Mouse (Mus musculus) left cerebral cortex, adult 8-10 months (tissue): ENCODE results near the gene Bdh1. TPM values are rescaled to one million over a fixed set of nuclear protein-coding genes. Genes with fewer than 3 reads are reported as not detected.
"Not testable (repeated sequence)": the region's sequence is repeated elsewhere in the genome, so short reads cannot be mapped to it uniquely, and the experiment has no call there.

Experiments used
- DNase-seq, 2 experiments: peaks; one replicate each; pipeline ENCODE4 v3.0.0; 2022; ENCODE audit warnings: low spot score in 2 of 2
- total RNA-seq, 4 experiments: library from RNA; stranded (reverse); gene quantifications; 2 replicates each; pipeline ENCODE4 v1.2.4; 2022

Bdh1 gene
- total RNA-seq, result 100 to 1,000 TPM in 1 of 4 experiments, 10 to 100 TPM in 3; 97.0 to 119 (median 97.8) TPM

- no peak for DNase-seq
Measured at GRCm38 (mm10) chr16:31422000-31422399, at the start of gene Bdh1. Gene Bdh1 (plus strand): TSS chr16:31422280.

DNA sequence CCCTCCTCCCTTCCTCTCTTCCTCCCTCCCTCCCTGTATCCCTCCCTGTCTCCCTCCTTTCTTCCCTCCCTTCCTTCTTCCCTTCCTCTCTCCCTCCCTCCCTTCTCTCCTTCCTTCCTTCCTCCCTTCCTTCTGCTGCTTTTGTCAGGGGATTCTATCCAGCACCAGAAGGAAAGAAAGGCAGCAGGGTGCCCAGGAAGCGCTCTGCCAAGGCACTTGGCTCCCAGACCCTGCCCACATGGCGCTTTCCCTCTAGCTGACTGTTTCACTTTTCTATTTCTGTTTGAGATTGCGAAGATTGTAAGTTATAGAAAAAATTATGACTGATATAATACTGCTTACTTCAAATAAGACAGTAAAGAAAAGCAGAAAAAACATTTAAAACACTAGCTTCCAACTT, 49.8 kb upstream of the Bdh1 start:
- not testable (repeated sequence) for DNase-seq

DNA sequence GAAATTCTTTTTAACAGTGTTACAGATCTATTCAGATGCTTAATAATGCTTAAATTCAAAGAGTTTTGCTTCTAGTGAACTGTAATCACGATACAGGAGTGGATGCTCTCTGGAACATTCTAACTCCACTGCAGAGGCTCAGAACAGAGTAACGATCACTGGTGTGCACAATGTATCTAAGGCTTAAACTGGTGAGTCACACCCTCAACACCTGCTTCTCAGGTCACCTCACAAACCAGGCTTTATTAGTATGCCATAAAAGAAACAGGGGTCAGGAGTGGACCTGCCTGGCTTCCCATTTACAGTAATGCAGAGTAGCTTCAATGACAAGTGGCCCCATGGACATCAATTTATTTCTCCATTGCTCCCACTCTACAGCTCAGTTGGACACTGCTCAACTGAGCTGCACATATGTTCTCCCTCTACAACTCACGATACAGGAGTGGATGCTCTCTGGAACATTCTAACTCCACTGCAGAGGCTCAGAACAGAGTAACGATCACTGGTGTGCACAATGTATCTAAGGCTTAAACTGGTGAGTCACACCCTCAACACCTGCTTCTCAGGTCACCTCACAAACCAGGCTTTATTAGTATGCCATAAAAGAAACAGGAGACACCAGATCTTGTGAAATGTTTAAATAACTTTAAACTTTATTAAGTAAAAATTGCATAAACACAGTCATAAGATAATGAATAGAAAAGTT, 46.0 kb upstream of the Bdh1 start:
- DNase-seq, result not testable (repeated sequence)

DNA sequence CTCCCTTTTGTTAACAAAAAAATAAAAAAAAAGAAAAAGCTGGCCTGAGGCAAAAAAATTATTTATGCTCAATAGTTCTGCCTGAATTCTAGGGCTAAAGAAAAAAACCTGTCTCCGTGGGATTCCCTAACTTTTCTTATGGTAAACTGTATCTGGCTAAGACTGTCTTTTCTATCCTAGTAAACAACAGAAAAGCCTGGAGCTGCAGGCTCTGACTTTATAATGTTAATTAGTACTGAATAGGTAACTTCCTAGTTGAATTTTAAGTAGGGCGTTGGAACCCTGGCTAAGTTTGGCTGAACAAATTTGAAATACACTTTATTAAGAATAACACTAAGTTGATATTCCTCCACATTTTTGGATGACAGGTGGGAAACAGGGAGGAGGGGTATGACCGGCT, 33.8 kb upstream of the Bdh1 start:
- DNase-seq, result not testable (repeated sequence)

DNA sequence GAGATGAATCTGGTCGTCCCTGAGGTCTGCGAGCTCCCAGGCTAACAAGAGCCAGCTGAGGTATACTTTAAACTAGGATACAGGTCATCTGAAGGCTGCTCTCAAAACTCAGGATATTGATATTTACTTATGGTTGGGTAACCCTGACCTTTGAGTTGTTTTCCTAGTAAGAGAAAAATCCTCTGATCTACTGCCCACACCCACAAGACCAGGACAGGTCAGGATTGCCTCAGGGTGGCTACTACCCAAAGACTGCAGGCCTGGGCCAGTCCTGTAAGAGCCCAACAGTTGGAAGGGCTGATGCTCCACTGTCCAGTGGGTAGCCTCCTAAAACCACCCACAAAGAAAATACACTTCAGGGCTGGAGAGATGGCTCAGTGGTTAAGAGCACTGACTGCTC, 22.8 kb upstream of the Bdh1 start:
- DNase-seq, result no peak

DNA sequence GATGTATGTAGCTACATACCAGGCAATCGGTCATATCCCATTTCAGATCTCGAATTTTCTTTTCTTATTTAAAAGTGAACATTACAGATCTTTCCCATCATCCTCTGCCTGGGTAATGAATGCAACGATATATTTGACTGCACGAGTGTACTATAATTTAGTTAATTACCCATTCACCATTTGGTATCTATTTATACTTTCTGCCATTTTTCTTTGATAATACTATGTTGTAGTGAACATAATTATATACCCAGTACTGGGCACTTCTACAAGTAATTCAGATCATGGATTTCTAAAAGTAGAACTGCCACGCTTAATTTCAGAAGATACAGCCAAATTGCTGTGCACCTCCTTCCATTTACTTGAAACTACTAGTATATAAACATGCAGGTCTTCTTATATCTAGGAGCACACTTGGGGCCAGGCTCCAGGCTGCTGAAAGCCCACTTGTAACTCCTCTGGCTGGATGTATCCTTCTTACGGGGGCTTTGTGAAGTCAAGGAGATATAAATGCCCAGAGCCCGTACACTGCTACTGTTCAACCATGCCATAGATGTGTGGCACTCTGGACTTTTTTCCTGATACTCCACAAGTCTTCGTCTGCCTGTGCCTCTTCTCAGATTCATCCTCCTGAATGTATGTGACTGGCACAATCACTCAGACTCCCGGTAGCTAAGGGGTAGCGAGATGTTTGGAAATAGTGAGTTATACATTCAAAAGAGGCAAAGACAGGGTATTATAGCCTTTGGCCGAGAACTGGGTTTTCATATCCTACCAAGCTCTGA, 21.0 kb upstream of the Bdh1 start:
- DNase-seq, result no peak

- no peak for DNase-seq
Measured at GRCm38 (mm10) chr16:31402096-31402495, 20.0 kb upstream of the Bdh1 start.

DNA sequence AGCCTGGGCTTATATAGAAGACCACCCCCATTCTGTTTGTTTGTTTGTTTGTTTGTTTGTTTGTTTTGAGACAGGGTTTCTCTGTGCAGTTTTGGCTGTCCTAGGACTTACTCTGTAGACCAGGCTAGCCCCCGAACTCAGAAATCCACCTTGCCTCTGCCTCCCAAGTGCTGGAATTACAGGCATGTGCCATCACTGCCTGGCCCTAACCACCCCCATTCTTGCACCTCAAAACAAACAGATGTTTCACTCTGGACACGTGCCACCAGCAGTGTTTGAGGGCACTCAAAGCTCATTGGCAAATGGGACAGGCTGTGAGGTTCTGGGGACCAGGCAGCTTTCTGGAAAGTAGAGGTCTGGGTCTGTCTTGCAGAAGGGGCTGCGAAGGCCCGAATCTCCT, 18.1 kb upstream of the Bdh1 start:
- no peak for DNase-seq

DNA sequence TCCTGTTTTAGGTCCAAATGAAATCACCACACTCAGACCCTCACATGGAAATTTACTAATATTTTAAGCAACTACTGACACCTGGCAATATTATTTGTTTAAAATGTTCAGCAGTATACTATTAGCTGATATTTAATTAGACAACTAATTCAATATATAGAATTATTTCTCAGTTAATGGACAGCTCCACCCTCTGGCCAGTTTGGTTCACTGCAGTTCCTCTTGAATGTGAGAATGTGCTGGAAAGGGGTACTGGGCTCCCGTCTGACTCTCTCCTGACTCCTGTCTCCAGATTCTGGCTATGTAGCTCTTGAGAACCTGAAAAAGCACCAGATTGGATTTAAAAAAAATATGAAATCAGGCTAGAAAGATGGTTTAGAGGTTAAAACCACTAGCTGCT, 17.0 kb upstream of the Bdh1 start:
- DNase-seq, result no peak

GRCm38 (mm10) chr16:31407872-31408271, 14.2 kb upstream of the Bdh1 start:
- DNase-seq, result no peak

DNA sequence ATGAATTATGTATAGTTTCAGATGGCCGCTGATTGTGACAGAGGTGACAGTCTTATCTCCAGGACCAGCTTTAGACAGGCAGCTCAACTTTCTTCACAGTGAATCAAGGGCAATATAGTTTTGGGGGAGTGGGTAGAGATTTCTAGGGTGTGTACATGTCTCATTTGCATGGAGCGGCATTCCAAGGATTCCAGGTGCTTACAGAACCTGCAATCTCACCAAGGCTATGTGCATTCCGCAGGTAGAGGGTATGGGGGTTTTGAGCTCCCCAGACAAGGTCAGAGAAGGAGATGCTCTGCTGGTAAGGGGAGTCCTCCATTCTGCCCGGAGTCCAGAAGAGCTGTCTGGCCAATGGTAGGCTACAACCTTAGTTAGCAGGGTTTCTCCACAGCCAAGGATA, 11.1 kb upstream of the Bdh1 start:
- DNase-seq, result no peak

- DNase-seq, result no peak
Measured at GRCm38 (mm10) chr16:31412321-31412720, 9.8 kb upstream of the Bdh1 start.

GRCm38 (mm10) chr16:31413777-31414176, 8.3 kb upstream of the Bdh1 start:
- DNase-seq, result no peak

- DNase-seq, result no peak
Measured at GRCm38 (mm10) chr16:31415885-31416450, 6.1 kb upstream of the Bdh1 start.

GRCm38 (mm10) chr16:31418704-31419103, 3.4 kb upstream of the Bdh1 start:
- DNase-seq, result no peak

DNA sequence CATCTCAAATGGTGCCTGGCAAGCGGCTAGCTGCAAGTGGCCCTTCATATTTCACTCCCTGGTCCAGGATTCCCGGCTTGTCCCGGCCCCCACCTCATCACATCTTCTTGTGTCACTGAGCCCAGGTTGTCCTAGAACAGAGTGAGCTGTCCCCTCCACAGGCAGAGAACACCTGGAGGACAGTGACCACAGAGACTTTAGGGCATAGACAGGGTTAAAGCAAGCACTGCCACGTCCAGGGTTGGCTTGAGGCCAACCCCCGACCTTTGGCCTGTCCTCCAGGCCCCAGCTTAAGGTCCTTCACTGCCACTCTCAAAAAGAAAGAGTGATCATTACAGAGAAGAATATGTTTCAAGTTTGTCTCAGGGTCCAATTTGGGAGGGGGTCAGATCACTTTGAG, 2.6 kb upstream of the Bdh1 start:
- DNase-seq, result no peak

DNA sequence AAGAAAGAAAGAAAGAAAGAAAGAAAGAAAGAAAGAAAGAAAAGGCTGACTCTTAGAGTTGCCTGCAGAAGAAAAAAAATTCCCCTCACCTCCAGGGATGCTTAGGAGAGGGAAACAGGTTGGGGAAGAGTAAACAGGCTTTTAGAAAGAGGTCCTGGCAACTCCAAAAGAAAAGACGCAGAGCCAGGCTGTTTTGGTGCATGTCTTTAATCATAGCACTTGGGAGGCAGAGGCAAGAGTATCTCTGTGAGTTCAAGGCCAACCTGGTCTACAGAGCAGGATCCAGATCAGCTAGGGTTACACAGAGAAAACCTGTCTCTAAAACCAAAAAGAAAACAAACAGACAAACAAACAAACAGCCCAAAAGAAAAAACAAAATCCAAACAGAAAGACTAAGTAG, 642 bp downstream of the Bdh1 start:
- no peak for DNase-seq

DNA sequence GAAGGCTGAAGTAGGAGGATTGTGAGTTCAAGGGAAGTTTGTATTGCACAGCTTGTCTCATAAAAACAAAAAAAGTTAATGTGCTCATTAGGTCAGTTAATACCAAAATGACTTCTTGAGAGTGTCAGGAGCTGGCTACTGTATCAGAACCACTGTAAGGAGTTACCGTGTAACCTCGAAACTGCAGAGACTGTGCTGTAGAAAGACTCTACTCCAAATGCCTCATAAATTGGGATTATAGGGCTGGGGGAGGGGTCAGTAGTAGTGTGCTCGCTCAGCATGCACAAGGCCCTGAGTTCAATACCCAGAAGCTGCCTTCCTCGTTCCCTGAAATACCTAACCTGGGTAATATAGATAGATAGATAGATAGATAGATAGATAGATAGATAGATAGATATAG, 1.3 kb downstream of the Bdh1 start:
- DNase-seq, result no peak

- no peak for DNase-seq
Measured at GRCm38 (mm10) chr16:31424416-31425187, 2.5 kb downstream of the Bdh1 start.

- DNase-seq, result peak in 1 of 2 experiments; percentile 74
Measured at GRCm38 (mm10) chr16:31425508-31425907, 3.4 kb downstream of the Bdh1 start.

- no peak for DNase-seq
Measured at GRCm38 (mm10) chr16:31426496-31427126, 4.5 kb downstream of the Bdh1 start.
